Mouse (Mus musculus) kidney, postnatal 36 days (tissue): ENCODE data around the gene Ccl22.

ENCODE experiments used
- DNase-seq, 2 experiments: peaks; one replicate each; pipeline ENCODE4 v3.0.0; 2021 to 2022; ENCODE audit warnings: mixed read lengths in 2 of 2

Gene Ccl22

GRCm38 (mm10) chr8:94779534-94780294 is 34.3 kb downstream of the Ccl22 start:
- no peak for DNase-seq

- no peak for DNase-seq
Observed at GRCm38 (mm10) chr8:94780491-94781154, 35.2 kb downstream of the Ccl22 start.

DNA sequence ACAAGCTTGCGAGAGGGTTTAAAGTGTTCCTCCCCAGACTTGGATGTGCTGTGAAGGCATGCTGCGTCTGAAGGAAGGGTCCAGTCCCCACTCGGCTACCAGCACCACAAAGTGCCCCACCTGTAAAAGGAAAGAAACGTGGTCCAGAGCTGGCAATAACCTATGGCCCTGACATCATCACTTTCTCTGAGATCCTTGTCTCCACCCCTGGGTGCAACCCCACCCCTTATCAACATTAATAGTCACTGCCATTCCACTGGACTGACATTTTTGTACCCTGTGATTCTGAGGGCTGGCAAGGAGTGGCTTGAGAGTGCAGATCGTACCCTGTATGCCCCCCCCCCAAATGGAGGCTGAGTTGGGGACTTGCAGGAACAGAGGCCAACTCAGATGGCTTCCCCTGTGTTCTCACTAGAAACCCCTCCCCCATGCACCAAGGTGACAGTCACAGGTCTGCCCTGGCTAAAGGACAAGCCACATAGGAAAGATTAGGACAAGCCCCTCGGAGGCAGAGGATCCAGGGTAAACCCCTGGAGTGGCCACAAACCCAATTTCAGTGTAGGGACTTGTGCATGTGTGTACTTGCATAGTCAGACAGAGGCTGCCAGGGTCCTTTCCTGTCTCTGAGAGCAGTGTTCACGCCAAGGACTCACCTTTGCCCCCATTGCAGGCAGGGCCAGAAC is 35.9 kb downstream of the Ccl22 start:
- DNase-seq: no peak

GRCm38 (mm10) chr8:94781838-94782235 is 36.4 kb downstream of the Ccl22 start:
- DNase-seq: peak; percentile 88 to 93

- no peak for DNase-seq
Observed at GRCm38 (mm10) chr8:94783890-94784289, 38.5 kb downstream of the Ccl22 start.

- DNase-seq: peak; percentile 85
Observed at GRCm38 (mm10) chr8:94785247-94785985, 40.0 kb downstream of the Ccl22 start.

GRCm38 (mm10) chr8:94785995-94786595 is 40.7 kb downstream of the Ccl22 start:
- no peak for DNase-seq

DNA sequence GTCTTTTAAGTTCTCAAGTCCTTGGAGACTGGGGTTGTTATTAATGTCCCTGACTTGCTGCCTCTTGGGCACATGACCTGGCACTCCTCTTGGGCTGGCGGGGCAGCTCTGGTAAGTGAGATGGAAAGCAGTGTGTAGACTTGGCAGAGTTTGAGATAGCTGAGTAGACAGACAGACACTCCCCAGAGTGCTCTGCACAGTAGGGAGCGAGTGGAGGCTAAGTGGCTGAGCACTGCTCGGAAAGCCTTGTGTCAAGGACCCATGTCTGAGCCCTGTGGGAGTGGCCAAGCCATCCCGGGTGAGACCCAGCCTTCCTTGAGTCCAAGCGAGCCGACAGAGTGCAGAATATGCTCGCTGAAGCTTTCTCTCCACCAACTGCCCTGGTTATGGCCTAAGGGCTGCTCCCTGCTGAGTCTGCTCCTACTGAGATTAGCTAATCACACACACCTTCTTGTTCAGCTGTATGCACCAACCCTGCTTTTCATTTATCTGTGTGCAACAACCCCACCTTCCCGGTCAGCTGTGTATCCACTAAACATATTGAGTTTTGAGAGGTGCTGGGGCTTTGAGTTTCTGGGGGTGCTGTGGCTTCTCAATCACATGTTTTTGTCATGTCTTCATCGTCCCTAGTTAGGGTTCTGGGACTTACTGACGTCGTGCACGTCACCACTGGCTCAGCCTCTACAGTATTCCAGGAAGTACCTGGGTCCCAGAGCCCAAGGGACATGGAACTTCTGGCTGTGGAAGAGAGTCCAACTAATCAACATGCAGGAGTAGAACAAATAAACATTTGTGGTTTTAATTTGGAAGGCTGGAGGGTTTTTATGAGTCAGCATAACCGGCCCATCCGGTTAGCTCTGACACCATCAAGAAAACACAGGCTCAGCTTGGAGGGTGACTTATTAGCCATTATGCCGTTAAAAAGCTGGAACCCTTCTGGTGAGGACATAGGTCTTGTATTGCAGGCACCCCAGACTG is 42.4 kb downstream of the Ccl22 start:
- DNase-seq: peak; percentile 68 to 78

- DNase-seq: peak; percentile 52 to 71
Observed at GRCm38 (mm10) chr8:94789256-94789955, 44.0 kb downstream of the Ccl22 start.

- DNase-seq: no peak
Observed at GRCm38 (mm10) chr8:94794368-94794767, 49.0 kb downstream of the Ccl22 start.

DNA sequence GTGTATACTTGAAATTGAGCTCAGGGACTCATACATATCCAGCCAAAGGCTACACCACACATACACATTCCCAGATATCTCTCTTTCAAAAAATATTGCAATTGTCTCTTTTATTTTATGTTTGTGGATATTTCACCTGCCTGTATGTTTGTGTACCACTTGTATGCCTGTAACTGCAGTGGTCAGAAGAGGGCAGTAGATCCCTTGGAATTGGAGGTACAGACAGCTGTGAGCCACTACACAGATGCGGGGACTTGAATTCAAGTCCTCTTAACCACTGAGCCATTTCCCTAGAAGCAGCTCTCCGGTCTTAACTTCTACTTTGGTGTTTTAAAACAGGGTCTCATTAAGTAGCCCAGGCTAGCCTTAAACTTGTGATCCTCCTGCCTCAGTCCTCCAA is 49.4 kb downstream of the Ccl22 start:
- DNase-seq: no peak

GRCm38 (mm10) chr8:94800278-94800968 is 55.0 kb downstream of the Ccl22 start:
- peak in 1 of 2 experiments; percentile 50 for DNase-seq
